Mouse (Mus musculus) gastrocnemius, adult 18-20 months (tissue): ENCODE results near the gene Cyb5d1. TPM values are rescaled to one million over a fixed set of nuclear protein-coding genes. Genes with fewer than 3 reads are reported as not detected.

Experiments used
- DNase-seq: peaks from one replicate; pipeline ENCODE4 v3.0.0; 2021; ENCODE audit warnings: low spot score
- total RNA-seq, 2 experiments: library from RNA; stranded (reverse); gene quantifications; 2 replicates each; pipeline ENCODE4 v1.2.3; 2021

Cyb5d1 gene
- total RNA-seq, 2 experiments from 2014 or later, result 29.3 to 33.0 TPM

- DNase-seq, result peak; percentile 53
Observed at GRCm38 (mm10) chr11:69382478-69383105, 12.8 kb downstream of the Cyb5d1 start.

- no peak for DNase-seq
Observed at GRCm38 (mm10) chr11:69381356-69381755, 14.1 kb downstream of the Cyb5d1 start.

- DNase-seq, result no peak
Observed at GRCm38 (mm10) chr11:69379600-69379999, 15.8 kb downstream of the Cyb5d1 start.

GRCm38 (mm10) chr11:69377766-69378165, 17.7 kb downstream of the Cyb5d1 start:
- no peak for DNase-seq

- DNase-seq, result no peak
Observed at GRCm38 (mm10) chr11:69375646-69376045, 19.8 kb downstream of the Cyb5d1 start.

- no peak for DNase-seq
Observed at GRCm38 (mm10) chr11:69373223-69373965, 22.0 kb downstream of the Cyb5d1 start.

- DNase-seq, result no peak
Observed at GRCm38 (mm10) chr11:69372780-69373170, 22.7 kb downstream of the Cyb5d1 start.

GRCm38 (mm10) chr11:69372056-69372779, 23.2 kb downstream of the Cyb5d1 start:
- DNase-seq, result no peak

- DNase-seq, result no peak
Observed at GRCm38 (mm10) chr11:69371601-69372000, 23.8 kb downstream of the Cyb5d1 start.

GRCm38 (mm10) chr11:69370817-69371215, 24.6 kb downstream of the Cyb5d1 start:
- DNase-seq, result no peak

GRCm38 (mm10) chr11:69369990-69370816, 25.2 kb downstream of the Cyb5d1 start:
- no peak for DNase-seq

GRCm38 (mm10) chr11:69369215-69369989, 26.0 kb downstream of the Cyb5d1 start, which contains the start of gene Chd3:
Gene Chd3, minus strand, starts transcription at chr11:69369406.
- DNase-seq, result no peak

- DNase-seq, result no peak
Observed at GRCm38 (mm10) chr11:69368356-69369214, 26.8 kb downstream of the Cyb5d1 start.

GRCm38 (mm10) chr11:69367616-69368355, 27.6 kb downstream of the Cyb5d1 start:
- DNase-seq, result no peak

- no peak for DNase-seq
Observed at GRCm38 (mm10) chr11:69366855-69367615, 28.4 kb downstream of the Cyb5d1 start.

- peak; percentile 92 for DNase-seq
Observed at GRCm38 (mm10) chr11:69366157-69366854, 29.1 kb downstream of the Cyb5d1 start.

- DNase-seq, result no peak
Observed at GRCm38 (mm10) chr11:69365722-69366121, 29.7 kb downstream of the Cyb5d1 start.

- peak; percentile 97 for DNase-seq
Observed at GRCm38 (mm10) chr11:69364910-69365309, 30.5 kb downstream of the Cyb5d1 start.
